Mouse (Mus musculus): ENCODE data around the gene Slc34a1. TPM values are rescaled to one million over a fixed set of nuclear protein-coding genes. Genes with fewer than 3 reads are reported as not detected.

Slc34a1 gene
- polyA plus RNA-seq, 1 experiment, result not detected

GRCm38 (mm10) chr13:55371740-55372139 is 26.2 kb upstream of the Slc34a1 start:
- WGBS, result 68% methylated on average over 5 of the region's 5 CpGs
- no peak for TF ChIP-seq CTCF (IDR thresholded peaks at IDR 0.05; ENCODE audit: insufficient read depth, low read depth, low read length)
- TF ChIP-seq POLR2A (IDR thresholded peaks at IDR 0.05; ENCODE audit: insufficient read depth, low read depth, low read length), result no peak
- peaks cover 16% of the 10 kb centered on the region for H3K4me1 ChIP-seq (ENCODE audit: control insufficient read depth, insufficient read depth, low read length)
- H3K27ac ChIP-seq (ENCODE audit: insufficient read depth, low read depth, low read length), result no peak overlapping the region
- H3K4me3 ChIP-seq (ENCODE audit: insufficient read depth, low read depth, low read length), result no peak overlapping the region

DNA sequence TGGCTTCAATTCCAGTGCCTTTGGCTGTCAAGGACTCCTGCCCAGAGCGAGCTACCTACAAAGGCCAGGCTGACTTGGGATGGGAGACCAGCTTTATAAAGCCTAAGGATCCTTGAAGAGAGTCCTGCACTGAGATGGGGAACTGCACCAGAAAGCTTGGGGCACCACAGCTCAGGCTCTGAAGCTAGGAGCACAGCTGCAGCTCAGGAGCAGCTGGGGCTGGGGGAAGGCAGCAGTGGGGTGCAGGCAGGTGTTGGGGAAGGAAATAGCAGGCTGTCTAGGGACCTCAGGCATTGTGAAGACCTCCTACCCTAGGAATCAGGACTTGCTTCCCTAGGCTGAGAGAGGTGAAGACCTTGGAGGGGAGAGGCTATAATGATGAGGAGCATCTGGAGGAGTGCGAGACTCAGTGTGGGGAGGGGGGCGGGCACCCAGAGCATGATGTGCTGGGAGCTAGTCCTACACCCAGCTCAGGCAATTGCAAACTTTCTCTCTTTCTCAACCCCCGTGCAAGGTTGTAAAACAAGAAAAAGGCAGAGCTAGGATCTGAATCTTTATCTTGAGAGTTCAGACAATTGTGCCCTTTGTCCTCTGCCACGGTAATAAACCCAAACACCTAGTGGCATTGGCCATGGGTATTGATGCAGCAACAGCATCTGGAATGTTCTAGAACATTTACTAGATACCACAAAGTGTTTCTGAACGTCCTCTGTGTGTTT is 23.6 kb upstream of the Slc34a1 start:
- no peak for TF ChIP-seq POLR2A (IDR thresholded peaks at IDR 0.05; ENCODE audit: insufficient read depth, low read depth, low read length)
- TF ChIP-seq CTCF (IDR thresholded peaks at IDR 0.05; ENCODE audit: insufficient read depth, low read depth, low read length), result no peak
- no peak overlapping the region for H3K27ac ChIP-seq (ENCODE audit: insufficient read depth, low read depth, low read length)
- H3K4me1 ChIP-seq (ENCODE audit: control insufficient read depth, insufficient read depth, low read length), result peaks cover 15% of the 10 kb centered on the region
- H3K4me3 ChIP-seq (ENCODE audit: insufficient read depth, low read depth, low read length), result no peak overlapping the region
- 59% methylated on average over 6 of the region's 6 CpGs for WGBS

DNA sequence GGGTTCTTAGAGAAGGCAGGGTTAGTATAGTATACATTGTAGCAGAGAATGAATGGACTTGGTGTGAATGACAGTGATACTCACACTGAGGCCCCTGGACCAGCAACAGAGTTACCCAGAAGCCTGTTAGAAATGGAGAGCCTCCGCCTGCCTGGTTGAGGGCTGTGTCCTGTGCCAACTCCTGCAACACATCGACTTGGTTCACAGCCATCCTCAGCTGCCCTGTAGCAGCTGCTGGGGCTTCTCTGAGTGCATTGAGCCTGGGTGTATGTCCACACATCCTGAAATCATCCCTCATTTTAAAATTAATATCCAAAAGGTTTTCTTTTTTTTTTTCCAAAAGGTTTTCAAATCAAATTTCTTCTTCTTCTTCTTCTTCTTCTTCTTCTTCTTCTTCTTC is 22.1 kb upstream of the Slc34a1 start:
- 41% methylated on average over 2 of the region's 2 CpGs for WGBS
- no peak overlapping the region for H3K4me3 ChIP-seq (ENCODE audit: insufficient read depth, low read depth, low read length)
- H3K27ac ChIP-seq (ENCODE audit: insufficient read depth, low read depth, low read length), result no peak overlapping the region
- no peak for TF ChIP-seq CTCF (IDR thresholded peaks at IDR 0.05; ENCODE audit: insufficient read depth, low read depth, low read length)
- TF ChIP-seq POLR2A (IDR thresholded peaks at IDR 0.05; ENCODE audit: insufficient read depth, low read depth, low read length), result no peak
- H3K4me1 ChIP-seq (ENCODE audit: control insufficient read depth, insufficient read depth, low read length), result peaks cover 7% of the 10 kb centered on the region; the same call in 1 of the 2 replicates

- WGBS, result 31% methylated on average over 32 of the region's 32 CpGs
- TF ChIP-seq CTCF (IDR thresholded peaks at IDR 0.05; ENCODE audit: insufficient read depth, low read depth, low read length), result no peak
- TF ChIP-seq POLR2A (IDR thresholded peaks at IDR 0.05; ENCODE audit: insufficient read depth, low read depth, low read length), result no peak
- Histone ChIP-seq H3K27ac (ENCODE audit: insufficient read depth, low read depth, low read length) (no peak overlapping the region), H3K4me1 (ENCODE audit: control insufficient read depth, insufficient read depth, low read length) (peaks cover 10% of the 10 kb centered on the region), H3K4me3 (ENCODE audit: insufficient read depth, low read depth, low read length) (no peak overlapping the region)
Observed at GRCm38 (mm10) chr13:55378907-55379580, 18.9 kb upstream of the Slc34a1 start.

GRCm38 (mm10) chr13:55381790-55382189 is 16.2 kb upstream of the Slc34a1 start:
- TF ChIP-seq POLR2A (IDR thresholded peaks at IDR 0.05; ENCODE audit: insufficient read depth, low read depth, low read length), result no peak
- no peak for TF ChIP-seq CTCF (IDR thresholded peaks at IDR 0.05; ENCODE audit: insufficient read depth, low read depth, low read length)
- H3K27ac ChIP-seq (ENCODE audit: insufficient read depth, low read depth, low read length), result no peak overlapping the region
- peaks cover 6% of the 10 kb centered on the region; the same call in 1 of the 2 replicates for H3K4me1 ChIP-seq (ENCODE audit: control insufficient read depth, insufficient read depth, low read length)
- 73% methylated on average over 4 of the region's 4 CpGs for WGBS
- H3K4me3 ChIP-seq (ENCODE audit: insufficient read depth, low read depth, low read length), result no peak overlapping the region

DNA sequence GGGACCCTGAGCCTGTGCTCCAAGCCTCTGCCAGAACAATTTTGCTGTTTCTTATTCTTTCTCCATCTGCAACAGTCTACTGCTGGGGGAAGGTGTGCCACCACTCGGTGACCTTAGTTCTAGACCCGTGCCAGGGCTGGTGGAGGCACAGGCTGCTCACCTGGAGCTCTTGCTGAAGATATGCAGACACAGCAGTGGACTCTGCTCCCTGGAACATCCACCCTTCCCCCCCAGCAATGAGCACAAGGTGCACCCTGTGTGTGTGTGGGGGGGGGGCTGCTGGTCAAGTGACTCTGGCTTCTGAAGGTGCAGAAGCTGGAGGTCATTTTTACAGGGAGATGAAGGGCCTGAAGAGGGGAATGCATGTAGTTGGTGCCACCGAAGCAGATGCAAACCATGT is 7.3 kb upstream of the Slc34a1 start:
- Histone ChIP-seq H3K4me1 (ENCODE audit: control insufficient read depth, insufficient read depth, low read length) (no peaks in the 10 kb centered on the region), H3K27ac (ENCODE audit: insufficient read depth, low read depth, low read length) (no peak overlapping the region), H3K4me3 (ENCODE audit: insufficient read depth, low read depth, low read length) (no peak overlapping the region)
- TF ChIP-seq POLR2A (IDR thresholded peaks at IDR 0.05; ENCODE audit: insufficient read depth, low read depth, low read length), result no peak
- TF ChIP-seq CTCF (IDR thresholded peaks at IDR 0.05; ENCODE audit: insufficient read depth, low read depth, low read length), result no peak
- WGBS, result 83% methylated on average over 3 of the region's 3 CpGs

- no peak for TF ChIP-seq CTCF (IDR thresholded peaks at IDR 0.05; ENCODE audit: insufficient read depth, low read depth, low read length)
- TF ChIP-seq POLR2A (IDR thresholded peaks at IDR 0.05; ENCODE audit: insufficient read depth, low read depth, low read length), result no peak
- Histone ChIP-seq H3K27ac (ENCODE audit: insufficient read depth, low read depth, low read length) (no peak overlapping the region), H3K4me3 (ENCODE audit: insufficient read depth, low read depth, low read length) (no peak overlapping the region), H3K4me1 (ENCODE audit: control insufficient read depth, insufficient read depth, low read length) (no peaks in the 10 kb centered on the region)
- 61% methylated on average over 1 of the region's 1 CpGs for WGBS
Observed at GRCm38 (mm10) chr13:55391626-55392029, 6.4 kb upstream of the Slc34a1 start.

DNA sequence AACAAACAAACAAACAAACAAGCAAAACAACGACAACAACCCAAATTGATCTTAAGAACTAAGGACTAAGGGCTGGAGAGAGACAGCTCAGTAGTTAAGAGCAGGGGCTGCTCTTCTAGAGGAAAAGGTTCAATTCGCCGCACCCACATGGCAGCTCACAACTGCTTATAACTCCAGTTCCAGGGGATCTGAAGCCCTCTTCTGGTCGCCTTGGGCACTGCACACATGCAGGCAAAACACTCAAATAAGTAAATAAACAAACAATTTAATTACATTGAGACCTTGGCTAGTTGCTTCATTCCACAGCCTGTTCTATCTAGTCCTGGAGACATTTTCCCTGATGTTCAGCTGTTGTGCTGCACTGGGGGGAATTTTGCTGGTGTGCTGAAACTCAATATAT is 5.1 kb upstream of the Slc34a1 start:
- Histone ChIP-seq H3K27ac (ENCODE audit: insufficient read depth, low read depth, low read length) (no peak overlapping the region), H3K4me3 (ENCODE audit: insufficient read depth, low read depth, low read length) (no peak overlapping the region), H3K4me1 (ENCODE audit: control insufficient read depth, insufficient read depth, low read length) (no peaks in the 10 kb centered on the region)
- TF ChIP-seq CTCF (IDR thresholded peaks at IDR 0.05; ENCODE audit: insufficient read depth, low read depth, low read length) (no peak), POLR2A (IDR thresholded peaks at IDR 0.05; ENCODE audit: insufficient read depth, low read depth, low read length) (no peak)
- WGBS, result 76% methylated on average over 4 of the region's 4 CpGs

DNA sequence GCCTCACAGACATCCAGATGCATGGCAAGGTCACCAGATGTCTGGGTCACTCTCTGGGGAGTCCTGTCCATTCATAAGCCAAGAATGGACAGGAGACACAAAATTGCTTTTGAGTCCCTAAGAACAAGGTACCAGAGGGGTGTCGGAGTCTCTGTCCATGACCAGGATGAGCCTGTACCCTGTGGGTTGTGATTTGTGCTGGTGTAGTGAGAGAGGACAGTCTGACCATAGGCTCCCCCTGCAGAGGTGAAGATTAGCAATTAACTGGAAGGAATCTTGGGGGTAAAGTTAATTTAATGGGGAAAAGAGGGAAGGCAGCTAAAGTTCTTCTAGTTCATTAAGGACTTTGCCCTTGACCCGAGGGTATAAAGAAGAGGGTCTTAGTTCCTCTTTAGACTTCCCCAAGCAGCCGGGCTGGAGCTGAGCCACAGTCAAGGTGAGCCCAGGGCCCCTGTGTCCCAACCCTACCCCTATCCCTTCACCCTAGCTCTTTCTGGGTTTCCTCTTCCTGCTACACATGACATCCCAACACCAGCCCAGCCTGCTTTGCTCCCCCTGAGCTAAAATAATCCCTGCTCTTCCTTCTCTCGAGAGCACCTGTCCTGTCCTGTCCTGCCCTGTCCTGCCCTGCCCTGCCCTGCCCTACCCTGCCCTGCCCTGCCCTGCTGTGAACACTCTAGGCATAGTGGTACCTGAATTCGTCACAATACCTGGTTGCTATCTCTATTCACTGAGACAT is 1.5 kb downstream of the Slc34a1 start:
- TF ChIP-seq CTCF (IDR thresholded peaks at IDR 0.05; ENCODE audit: insufficient read depth, low read depth, low read length) (no peak), POLR2A (IDR thresholded peaks at IDR 0.05; ENCODE audit: insufficient read depth, low read depth, low read length) (no peak)
- H3K27ac ChIP-seq (ENCODE audit: insufficient read depth, low read depth, low read length), result no peak overlapping the region
- H3K4me3 ChIP-seq (ENCODE audit: insufficient read depth, low read depth, low read length), result no peak overlapping the region
- 74% methylated on average over 5 of the region's 5 CpGs for WGBS
- peaks cover 19% of the 10 kb centered on the region for H3K4me1 ChIP-seq (ENCODE audit: control insufficient read depth, insufficient read depth, low read length)

Measured in olfactory bulb, adult 2 months (tissue).